Mouse (Mus musculus): ENCODE data around the gene Wdr20. TPM values are rescaled to one million over a fixed set of nuclear protein-coding genes. Genes with fewer than 3 reads are reported as not detected.

The Wdr20 gene
- polyA plus RNA-seq, 2 experiments = 7.5 to 10.1 TPM

DNA sequence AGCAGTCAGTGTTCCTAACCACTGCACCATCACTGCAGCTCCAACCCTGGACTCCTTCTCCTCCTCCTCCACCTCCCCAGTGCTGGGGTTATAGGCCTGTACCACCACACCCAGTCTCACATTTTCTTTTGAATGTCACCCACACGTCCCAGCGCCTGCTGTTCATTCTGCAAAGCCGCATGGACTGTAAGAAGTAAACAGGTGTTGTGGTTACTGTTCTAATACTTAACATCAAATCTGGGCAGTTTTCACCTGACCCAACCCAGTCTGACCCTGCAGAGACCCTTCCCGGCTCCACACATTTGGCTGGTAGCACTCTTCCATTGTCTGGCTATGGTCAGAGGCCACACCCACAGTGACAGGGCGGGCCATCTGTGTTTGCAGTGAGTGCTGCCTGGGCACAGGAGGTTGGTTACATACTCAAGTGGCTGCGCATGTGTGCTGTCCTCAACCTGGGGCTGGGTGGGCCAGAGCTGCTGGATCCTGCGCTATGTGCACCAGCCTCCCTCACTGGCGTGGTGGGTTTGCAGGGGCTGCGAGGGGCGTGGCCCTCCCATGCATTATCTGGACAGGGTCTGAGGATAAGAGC, 64.2 kb downstream of the Wdr20 start:
- 70% methylated on average over 10 of the region's 10 CpGs for WGBS (ENCODE audit: insufficient replicate concordance)
- no peak for ATAC-seq (ENCODE audit: insufficient read depth)
- Histone ChIP-seq H3K9me3 (ENCODE audit: control insufficient read depth, low read length) (no peaks in the 10 kb centered on the region), H3K4me3 (ENCODE audit: insufficient read depth in 1 of 2, low read depth in 2 of 2, low read length in 2 of 2) (no peak overlapping the region), H3K9ac (replicated peaks) (no peak overlapping the region), H3K4me2 (ENCODE audit: low read depth) (no peak overlapping the region), H3K27me3 (ENCODE audit: control insufficient read depth, insufficient read depth, low read length) (no peaks in the 10 kb centered on the region), H3K27ac (no peak overlapping the region), H3K36me3 (replicated peaks; ENCODE audit: control insufficient read depth, insufficient read depth, low read depth) (no peaks in the 10 kb centered on the region; the same call in 1 of the 2 replicates), H3K4me1 (replicated peaks; ENCODE audit: control insufficient read depth in 2 of 2, insufficient read depth in 2 of 2, low read length in 1 of 2) (no peaks in the 10 kb centered on the region)
- TF ChIP-seq EP300 (IDR thresholded peaks at IDR 0.05; ENCODE audit: low read depth) = no peak
- no peak for TF ChIP-seq CTCF (IDR thresholded peaks at IDR 0.05; ENCODE audit: low read depth)
- no peak for DNase-seq (ENCODE audit: low read depth in 3 of 3, low spot score in 3 of 3)

DNA sequence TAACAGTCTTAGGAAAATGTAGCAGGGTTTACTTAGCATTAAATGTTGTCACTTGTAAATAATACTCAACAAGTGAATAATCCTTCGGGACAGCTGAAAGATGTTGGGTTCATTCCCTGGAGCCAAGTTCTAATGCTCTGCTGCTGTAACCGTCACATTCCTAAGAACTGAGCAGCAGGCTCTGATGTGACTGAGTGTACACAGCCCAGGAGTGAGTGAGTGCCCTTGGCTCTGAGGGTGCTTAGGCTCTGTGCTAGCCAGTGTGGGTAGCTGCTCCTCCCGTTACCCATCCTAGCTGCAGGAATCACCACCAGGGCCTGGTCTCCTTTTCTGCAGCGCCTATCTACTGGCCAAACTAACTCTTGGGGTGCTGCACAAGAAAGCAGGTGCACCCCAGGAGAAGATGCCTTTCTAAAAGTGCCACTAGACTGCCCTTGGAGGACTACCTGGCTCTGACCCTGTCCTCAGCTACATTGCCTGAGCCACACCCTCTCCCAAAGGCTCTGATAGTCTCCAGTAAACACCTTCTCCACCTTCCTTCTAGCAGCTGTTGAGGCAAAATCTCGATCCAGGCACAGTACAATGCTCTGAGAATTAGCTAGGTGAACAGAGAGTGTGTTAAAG, 65.0 kb downstream of the Wdr20 start:
- Histone ChIP-seq H3K36me3 (replicated peaks; ENCODE audit: control insufficient read depth, insufficient read depth, low read depth) (no peaks in the 10 kb centered on the region; the same call in 1 of the 2 replicates), H3K9ac (replicated peaks) (no peak overlapping the region), H3K4me2 (ENCODE audit: low read depth) (no peak overlapping the region), H3K27me3 (ENCODE audit: control insufficient read depth, insufficient read depth, low read length) (no peaks in the 10 kb centered on the region), H3K4me1 (replicated peaks; ENCODE audit: control insufficient read depth in 2 of 2, insufficient read depth in 2 of 2, low read length in 1 of 2) (no peaks in the 10 kb centered on the region), H3K9me3 (ENCODE audit: control insufficient read depth, low read length) (no peaks in the 10 kb centered on the region), H3K4me3 (ENCODE audit: insufficient read depth in 1 of 2, low read depth in 2 of 2, low read length in 2 of 2) (no peak overlapping the region), H3K27ac (no peak overlapping the region)
- TF ChIP-seq CTCF (IDR thresholded peaks at IDR 0.05; ENCODE audit: low read depth) = no peak
- no peak for TF ChIP-seq EP300 (IDR thresholded peaks at IDR 0.05; ENCODE audit: low read depth)
- ATAC-seq (ENCODE audit: insufficient read depth) = no peak
- 86% methylated on average over 5 of the region's 5 CpGs for WGBS (ENCODE audit: insufficient replicate concordance)
- no peak for DNase-seq (ENCODE audit: low read depth in 3 of 3, low spot score in 3 of 3)

DNA sequence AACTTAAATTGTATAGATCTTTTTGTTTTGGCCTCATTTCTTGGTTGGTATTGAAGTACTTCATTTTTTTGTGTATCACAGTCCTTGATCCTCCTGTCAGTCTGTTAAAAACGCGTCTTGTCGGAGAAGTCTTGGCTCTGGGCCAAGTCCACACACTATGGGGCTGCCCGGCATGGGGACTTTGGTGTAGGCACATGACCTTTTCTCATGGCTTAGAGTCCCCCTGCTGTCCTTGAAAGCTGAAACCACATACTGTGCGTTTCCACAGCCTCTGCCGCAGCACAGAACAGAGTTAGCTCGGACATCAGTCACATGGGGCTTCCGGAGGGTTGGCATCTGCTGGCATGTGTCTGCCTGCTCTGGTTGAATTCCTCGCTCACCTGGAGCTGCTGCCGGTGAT, 66.5 kb downstream of the Wdr20 start:
- Histone ChIP-seq H3K9ac (replicated peaks) (no peak overlapping the region), H3K36me3 (replicated peaks; ENCODE audit: control insufficient read depth, insufficient read depth, low read depth) (no peaks in the 10 kb centered on the region; the same call in 1 of the 2 replicates), H3K27ac (no peak overlapping the region), H3K4me2 (ENCODE audit: low read depth) (no peak overlapping the region), H3K9me3 (ENCODE audit: control insufficient read depth, low read length) (no peaks in the 10 kb centered on the region), H3K4me1 (replicated peaks; ENCODE audit: control insufficient read depth in 2 of 2, insufficient read depth in 2 of 2, low read length in 1 of 2) (no peaks in the 10 kb centered on the region), H3K4me3 (ENCODE audit: insufficient read depth in 1 of 2, low read depth in 2 of 2, low read length in 2 of 2) (no peak overlapping the region), H3K27me3 (ENCODE audit: control insufficient read depth, insufficient read depth, low read length) (no peaks in the 10 kb centered on the region)
- TF ChIP-seq CTCF (IDR thresholded peaks at IDR 0.05; ENCODE audit: low read depth) = peak; percentile 4; the same call in 1 of the 2 replicates
- no peak for TF ChIP-seq EP300 (IDR thresholded peaks at IDR 0.05; ENCODE audit: low read depth)
- 74% methylated on average over 10 of the region's 10 CpGs for WGBS (ENCODE audit: insufficient replicate concordance)
- ATAC-seq (ENCODE audit: insufficient read depth) (peak; percentile 19; the same call in 1 of the 2 replicates), DNase-seq (ENCODE audit: low read depth in 3 of 3, low spot score in 3 of 3) (no peak)

DNA sequence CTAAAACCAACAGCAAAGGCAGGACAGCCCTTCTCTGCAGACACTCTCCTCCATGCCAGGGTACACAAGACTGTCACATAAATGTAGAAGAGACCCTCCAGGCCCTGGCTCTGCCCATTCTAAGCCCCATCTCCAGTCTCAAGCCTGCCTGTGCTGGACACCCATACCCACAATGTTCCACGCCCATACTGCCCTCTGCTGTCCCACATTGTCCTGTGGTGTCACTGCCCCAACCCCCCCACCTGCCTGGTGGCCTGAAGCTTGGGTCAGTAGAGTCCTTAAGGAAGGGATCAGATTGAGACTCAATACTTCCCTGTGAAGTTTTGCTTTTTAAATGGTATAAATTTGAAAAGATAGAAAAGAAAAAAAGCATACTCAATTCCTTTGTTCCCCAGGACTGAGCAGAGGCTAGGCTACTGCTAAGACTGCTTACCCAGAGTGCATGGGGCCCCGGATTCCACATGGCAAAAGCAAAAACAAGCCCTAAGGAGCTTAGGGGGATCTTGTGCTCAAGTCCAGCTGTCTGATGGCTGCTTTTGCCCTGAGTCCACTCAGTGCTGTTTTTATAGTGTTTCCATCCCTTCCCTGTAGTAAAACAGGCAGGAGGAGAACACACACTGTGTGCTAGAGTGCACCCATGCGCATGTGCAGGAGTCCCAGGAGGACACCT, 68.7 kb downstream of the Wdr20 start:
- WGBS (ENCODE audit: insufficient replicate concordance) = 73% methylated on average over 3 of the region's 3 CpGs
- Histone ChIP-seq H3K9ac (replicated peaks) (no peak overlapping the region), H3K4me2 (ENCODE audit: low read depth) (no peak overlapping the region), H3K4me1 (replicated peaks; ENCODE audit: control insufficient read depth in 2 of 2, insufficient read depth in 2 of 2, low read length in 1 of 2) (no peaks in the 10 kb centered on the region), H3K27ac (no peak overlapping the region), H3K4me3 (ENCODE audit: insufficient read depth in 1 of 2, low read depth in 2 of 2, low read length in 2 of 2) (no peak overlapping the region), H3K9me3 (ENCODE audit: control insufficient read depth, low read length) (no peaks in the 10 kb centered on the region), H3K36me3 (replicated peaks; ENCODE audit: control insufficient read depth, insufficient read depth, low read depth) (no peaks in the 10 kb centered on the region; the same call in 1 of the 2 replicates), H3K27me3 (ENCODE audit: control insufficient read depth, insufficient read depth, low read length) (no peaks in the 10 kb centered on the region)
- TF ChIP-seq CTCF (IDR thresholded peaks at IDR 0.05; ENCODE audit: low read depth) (peak; percentile 47), EP300 (IDR thresholded peaks at IDR 0.05; ENCODE audit: low read depth) (no peak)
- peak; percentile 20; the same call in 1 of the 2 replicates for ATAC-seq (ENCODE audit: insufficient read depth)
- DNase-seq (ENCODE audit: low read depth in 3 of 3, low spot score in 3 of 3) = no peak

DNA sequence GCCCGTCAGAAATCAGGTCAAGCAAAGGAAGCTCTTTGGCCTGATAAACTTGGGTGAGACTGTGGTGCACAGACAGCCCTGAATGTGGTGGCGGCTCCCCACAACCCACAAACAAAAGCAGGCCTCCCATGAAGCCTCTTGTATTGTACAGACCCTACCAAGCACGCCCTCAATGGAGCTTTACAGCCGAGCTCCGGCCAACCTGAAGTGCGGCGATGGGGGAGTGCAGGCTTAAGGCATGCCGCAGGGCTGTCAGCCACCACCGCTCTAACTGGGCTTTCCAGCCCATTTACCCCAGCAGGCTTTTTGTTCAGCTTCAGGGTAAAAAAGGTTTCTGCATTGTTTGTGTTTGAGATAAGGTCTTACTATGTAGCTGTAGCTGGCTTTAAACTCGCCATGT, 70.7 kb downstream of the Wdr20 start:
- DNase-seq (ENCODE audit: low read depth in 3 of 3, low spot score in 3 of 3) (no peak), ATAC-seq (ENCODE audit: insufficient read depth) (no peak)
- Histone ChIP-seq H3K4me2 (ENCODE audit: low read depth) (no peak overlapping the region), H3K27ac (no peak overlapping the region), H3K4me3 (ENCODE audit: insufficient read depth in 1 of 2, low read depth in 2 of 2, low read length in 2 of 2) (no peak overlapping the region), H3K4me1 (replicated peaks; ENCODE audit: control insufficient read depth in 2 of 2, insufficient read depth in 2 of 2, low read length in 1 of 2) (no peaks in the 10 kb centered on the region), H3K27me3 (ENCODE audit: control insufficient read depth, insufficient read depth, low read length) (no peaks in the 10 kb centered on the region), H3K9me3 (ENCODE audit: control insufficient read depth, low read length) (no peaks in the 10 kb centered on the region), H3K9ac (replicated peaks) (no peak overlapping the region), H3K36me3 (replicated peaks; ENCODE audit: control insufficient read depth, insufficient read depth, low read depth) (no peaks in the 10 kb centered on the region)
- TF ChIP-seq CTCF (IDR thresholded peaks at IDR 0.05; ENCODE audit: low read depth) (no peak), EP300 (IDR thresholded peaks at IDR 0.05; ENCODE audit: low read depth) (no peak)
- WGBS (ENCODE audit: insufficient replicate concordance) = 76% methylated on average over 10 of the region's 10 CpGs
